Mouse (Mus musculus): ENCODE results near the gene Slc8a3. TPM values are rescaled to one million over a fixed set of nuclear protein-coding genes. Genes with fewer than 3 reads are reported as not detected.

Gene Slc8a3
- polyA plus RNA-seq, 1 experiment = not detected

GRCm38 (mm10) chr12:81227767-81228460 lies 105.1 kb downstream of the Slc8a3 start:
- no peaks in the 10 kb centered on the region for H3K36me3 ChIP-seq (ENCODE audit: control insufficient read depth, insufficient read depth, low read length)
- TF ChIP-seq CTCF (IDR thresholded peaks at IDR 0.05; ENCODE audit: extremely low read depth, insufficient read depth, insufficient read length, insufficient replicate concordance) (no peak), POLR2A (IDR thresholded peaks at IDR 0.05; ENCODE audit: low read depth, low read length) (no peak)
- WGBS = 77% methylated on average over 5 of the region's 5 CpGs
- no peak for DNase-seq (ENCODE audit: low read depth in 1 of 2, low spot score in 2 of 2)
- no peaks in the 10 kb centered on the region for H3K4me1 ChIP-seq (ENCODE audit: control insufficient read depth, insufficient read depth, insufficient read length)
- no peak overlapping the region for H3K4me3 ChIP-seq (ENCODE audit: extremely low read depth, insufficient read depth, insufficient read length)
- H3K27ac ChIP-seq (ENCODE audit: insufficient read depth, low read length) = no peak overlapping the region
- no peaks in the 10 kb centered on the region for H3K27me3 ChIP-seq (ENCODE audit: control insufficient read depth, insufficient read depth, low read length)

- Histone ChIP-seq H3K27me3 (ENCODE audit: control insufficient read depth, insufficient read depth, low read length) (no peaks in the 10 kb centered on the region), H3K27ac (ENCODE audit: insufficient read depth, low read length) (no peak overlapping the region), H3K4me3 (ENCODE audit: extremely low read depth, insufficient read depth, insufficient read length) (no peak overlapping the region), H3K36me3 (ENCODE audit: control insufficient read depth, insufficient read depth, low read length) (no peaks in the 10 kb centered on the region), H3K4me1 (ENCODE audit: control insufficient read depth, insufficient read depth, insufficient read length) (no peaks in the 10 kb centered on the region)
- DNase-seq (ENCODE audit: low read depth in 1 of 2, low spot score in 2 of 2) = no peak
- no peak for TF ChIP-seq POLR2A (IDR thresholded peaks at IDR 0.05; ENCODE audit: low read depth, low read length)
- TF ChIP-seq CTCF (IDR thresholded peaks at IDR 0.05; ENCODE audit: extremely low read depth, insufficient read depth, insufficient read length, insufficient replicate concordance) = no peak
- whole genome bisulfite sequencing = 69% methylated on average over 3 of the region's 3 CpGs
Observed at GRCm38 (mm10) chr12:81226590-81226989, 106.4 kb downstream of the Slc8a3 start.

- H3K4me3 ChIP-seq (ENCODE audit: extremely low read depth, insufficient read depth, insufficient read length) = no peak overlapping the region
- no peaks in the 10 kb centered on the region for H3K4me1 ChIP-seq (ENCODE audit: control insufficient read depth, insufficient read depth, insufficient read length)
- H3K27ac ChIP-seq (ENCODE audit: insufficient read depth, low read length) = no peak overlapping the region
- WGBS = 46% methylated on average over 6 of the region's 6 CpGs
- no peaks in the 10 kb centered on the region for H3K36me3 ChIP-seq (ENCODE audit: control insufficient read depth, insufficient read depth, low read length)
- H3K27me3 ChIP-seq (ENCODE audit: control insufficient read depth, insufficient read depth, low read length) = no peaks in the 10 kb centered on the region
- TF ChIP-seq CTCF (IDR thresholded peaks at IDR 0.05; ENCODE audit: extremely low read depth, insufficient read depth, insufficient read length, insufficient replicate concordance) (no peak), POLR2A (IDR thresholded peaks at IDR 0.05; ENCODE audit: low read depth, low read length) (no peak)
- DNase-seq (ENCODE audit: low read depth in 1 of 2, low spot score in 2 of 2) = no peak
Observed at GRCm38 (mm10) chr12:81225966-81226577, 106.9 kb downstream of the Slc8a3 start.

GRCm38 (mm10) chr12:81224843-81225242 lies 108.1 kb downstream of the Slc8a3 start:
- H3K27ac ChIP-seq (ENCODE audit: insufficient read depth, low read length) = no peak overlapping the region
- no peak for DNase-seq (ENCODE audit: low read depth in 1 of 2, low spot score in 2 of 2)
- WGBS = 84% methylated on average over 2 of the region's 2 CpGs

GRCm38 (mm10) chr12:81223276-81223675 lies 109.7 kb downstream of the Slc8a3 start:
- 76% methylated on average over 2 of the region's 2 CpGs for WGBS
- Histone ChIP-seq H3K36me3 (ENCODE audit: control insufficient read depth, insufficient read depth, low read length) (no peaks in the 10 kb centered on the region), H3K27me3 (ENCODE audit: control insufficient read depth, insufficient read depth, low read length) (no peaks in the 10 kb centered on the region), H3K27ac (ENCODE audit: insufficient read depth, low read length) (no peak overlapping the region), H3K4me3 (ENCODE audit: extremely low read depth, insufficient read depth, insufficient read length) (no peak overlapping the region), H3K4me1 (ENCODE audit: control insufficient read depth, insufficient read depth, insufficient read length) (no peaks in the 10 kb centered on the region)
- TF ChIP-seq POLR2A (IDR thresholded peaks at IDR 0.05; ENCODE audit: low read depth, low read length) = no peak
- no peak for TF ChIP-seq CTCF (IDR thresholded peaks at IDR 0.05; ENCODE audit: extremely low read depth, insufficient read depth, insufficient read length, insufficient replicate concordance)
- no peak for DNase-seq (ENCODE audit: low read depth in 1 of 2, low spot score in 2 of 2)

More at GRCm38 (mm10) chr12:81224843-81225242, 108.1 kb downstream of the Slc8a3 start:
- H3K4me1 ChIP-seq (ENCODE audit: control insufficient read depth, insufficient read depth, insufficient read length) = no peaks in the 10 kb centered on the region
- H3K4me3 ChIP-seq (ENCODE audit: extremely low read depth, insufficient read depth, insufficient read length) = no peak overlapping the region
- TF ChIP-seq POLR2A (IDR thresholded peaks at IDR 0.05; ENCODE audit: low read depth, low read length) = no peak
- no peak for TF ChIP-seq CTCF (IDR thresholded peaks at IDR 0.05; ENCODE audit: extremely low read depth, insufficient read depth, insufficient read length, insufficient replicate concordance)
- H3K36me3 ChIP-seq (ENCODE audit: control insufficient read depth, insufficient read depth, low read length) = no peaks in the 10 kb centered on the region
- H3K27me3 ChIP-seq (ENCODE audit: control insufficient read depth, insufficient read depth, low read length) = no peaks in the 10 kb centered on the region

- no peaks in the 10 kb centered on the region for H3K4me1 ChIP-seq (ENCODE audit: control insufficient read depth, insufficient read depth, insufficient read length)
- H3K4me3 ChIP-seq (ENCODE audit: extremely low read depth, insufficient read depth, insufficient read length) = no peak overlapping the region
- WGBS = 59% methylated on average over 4 of the region's 4 CpGs
- TF ChIP-seq POLR2A (IDR thresholded peaks at IDR 0.05; ENCODE audit: low read depth, low read length) = no peak
- no peak for TF ChIP-seq CTCF (IDR thresholded peaks at IDR 0.05; ENCODE audit: extremely low read depth, insufficient read depth, insufficient read length, insufficient replicate concordance)
- H3K36me3 ChIP-seq (ENCODE audit: control insufficient read depth, insufficient read depth, low read length) = no peaks in the 10 kb centered on the region
- H3K27me3 ChIP-seq (ENCODE audit: control insufficient read depth, insufficient read depth, low read length) = no peaks in the 10 kb centered on the region
- DNase-seq (ENCODE audit: low read depth in 1 of 2, low spot score in 2 of 2) = no peak
- H3K27ac ChIP-seq (ENCODE audit: insufficient read depth, low read length) = no peak overlapping the region
Observed at GRCm38 (mm10) chr12:81219339-81219738, 113.6 kb downstream of the Slc8a3 start.

GRCm38 (mm10) chr12:81208559-81208958 lies 124.4 kb downstream of the Slc8a3 start:
- WGBS = 45% methylated on average over 2 of the region's 2 CpGs
- no peak for TF ChIP-seq POLR2A (IDR thresholded peaks at IDR 0.05; ENCODE audit: low read depth, low read length)
- no peak for TF ChIP-seq CTCF (IDR thresholded peaks at IDR 0.05; ENCODE audit: extremely low read depth, insufficient read depth, insufficient read length, insufficient replicate concordance)
- H3K27me3 ChIP-seq (ENCODE audit: control insufficient read depth, insufficient read depth, low read length) = no peaks in the 10 kb centered on the region
- no peak overlapping the region for H3K27ac ChIP-seq (ENCODE audit: insufficient read depth, low read length)
- no peaks in the 10 kb centered on the region for H3K36me3 ChIP-seq (ENCODE audit: control insufficient read depth, insufficient read depth, low read length)
- no peak for DNase-seq (ENCODE audit: low read depth in 1 of 2, low spot score in 2 of 2)
- H3K4me1 ChIP-seq (ENCODE audit: control insufficient read depth, insufficient read depth, insufficient read length) = no peaks in the 10 kb centered on the region
- H3K4me3 ChIP-seq (ENCODE audit: extremely low read depth, insufficient read depth, insufficient read length) = no peak overlapping the region
